In genomic region chr11:100628056-100628455, GRCm38 (mm10) we compare ENCODE assay signal across 21 mouse cellular contexts. TPM values are rescaled to one million over a fixed set of nuclear protein-coding genes. Genes with fewer than 3 reads are reported as not detected.
DNase-seq lines count a peak whose midpoint lies in the region; ATAC-seq and TF ChIP-seq lines count a peak whose summit lies in the region.
"Had no signal": no experiment of that assay in that cellular context is flagged by ENCODE, and none has a peak within 500 bp of the region (broad histone marks: within the 10 kb centered on the region; RNA-seq: fewer than 3 reads in every experiment).

No protein-coding gene starts in this region.

- H3K36me3 ChIP-seq in hindbrain, embryonic 13.5 days: peaks cover 32% of the 10 kb centered on the region
- 0 out of 2 replicates have a peak, but pooled peaks cover 3% of the 10 kb centered on the region for H3K36me3 ChIP-seq in hindbrain, embryonic 11.5 days (ENCODE audit: control insufficient read depth, insufficient read depth, low read length)
- H3K36me3 ChIP-seq in spleen, adult 2 months (ENCODE audit: control insufficient read depth, insufficient read depth, low read length): peaks cover 8% of the 10 kb centered on the region
- peaks cover 18% of the 10 kb centered on the region for H3K36me3 ChIP-seq in hindbrain, postnatal 0 days (ENCODE audit: insufficient read depth, low read length)

- TF ChIP-seq CTCF in spleen, adult 2 months (IDR thresholded peaks at IDR 0.05; ENCODE audit: extremely low read depth, insufficient read depth, insufficient read length, insufficient replicate concordance): no peak
- no peak for TF ChIP-seq CTCF in hindbrain, postnatal 0 days (IDR thresholded peaks at IDR 0.05; ENCODE audit: low read depth)

- DNase-seq in hindbrain, embryonic 11.5 days (ENCODE audit: low spot score): no peak
- no peak for DNase-seq in spleen, adult 2 months (ENCODE audit: low read depth in 1 of 2, low spot score in 2 of 2)
- no peak for DNase-seq in spleen, postnatal 10 days (ENCODE audit: low spot score in 2 of 2)
- DNase-seq in hindbrain, postnatal 0 days (ENCODE audit: low spot score): no peak
- DNase-seq in MN1 (ENCODE audit: low spot score): no peak
- no peak for DNase-seq in gastrocnemius, postnatal 25 days
- DNase-seq: adrenal gland, postnatal 10 days; cerebellum, adult 2 months; heart, postnatal 36 days; kidney, adult 8-10 months; kidney, postnatal 10 days; left cerebral cortex, postnatal 4 days had no signal

- peaks cover 13% of the 10 kb centered on the region for H3K27me3 ChIP-seq in hindbrain, embryonic 13.5 days
- H3K27me3 ChIP-seq in hindbrain, embryonic 11.5 days (ENCODE audit: control insufficient read depth, insufficient read depth, low read length): no peaks in the 10 kb centered on the region
- no peaks in the 10 kb centered on the region for H3K27me3 ChIP-seq in spleen, adult 2 months (ENCODE audit: control insufficient read depth, insufficient read depth, low read length)
- H3K27me3 ChIP-seq in hindbrain, postnatal 0 days (ENCODE audit: insufficient read depth, low read length): no peaks in the 10 kb centered on the region
- H3K27me3 ChIP-seq: limb, embryonic 15.5 days; lung, embryonic 15.5 days; neural tube, embryonic 15.5 days had no signal

- H3K4me3 ChIP-seq in hindbrain, embryonic 13.5 days: no peak overlapping the region
- no peak overlapping the region for H3K4me3 ChIP-seq in hindbrain, embryonic 11.5 days (ENCODE audit: low read depth, low read length)
- no peak overlapping the region for H3K4me3 ChIP-seq in spleen, adult 2 months (ENCODE audit: extremely low read depth, insufficient read depth, insufficient read length)
- H3K4me3 ChIP-seq in hindbrain, postnatal 0 days (ENCODE audit: low read length): no peak overlapping the region
- H3K4me3 ChIP-seq: forebrain, embryonic 13.5 days; heart, embryonic 15.5 days; left cerebral cortex, adult 2 months; limb, embryonic 15.5 days; lung, embryonic 15.5 days; midbrain, embryonic 13.5 days; neural tube, embryonic 15.5 days had no signal

- 90% methylated on average over 5 of the region's 5 CpGs for WGBS in hindbrain, embryonic 13.5 days
- 93% methylated on average over 5 of the region's 5 CpGs for WGBS in hindbrain, embryonic 11.5 days
- WGBS in spleen, adult 2 months: 80% methylated on average over 5 of the region's 5 CpGs
- 88% methylated on average over 5 of the region's 5 CpGs for WGBS in hindbrain, postnatal 0 days

- H3K27ac ChIP-seq in hindbrain, embryonic 13.5 days: peak overlapping the region; percentile 70; the same call in 1 of the 2 replicates
- H3K27ac ChIP-seq in hindbrain, embryonic 11.5 days (ENCODE audit: low read depth, low read length): no peak overlapping the region
- peak overlapping the region; percentile 83; the same call in 1 of the 2 replicates for H3K27ac ChIP-seq in spleen, adult 2 months (ENCODE audit: insufficient read depth, low read length)
- H3K27ac ChIP-seq in hindbrain, postnatal 0 days: 0 out of 2 replicates have a peak overlapping the region, but pooled peaks have one; percentile 66
- H3K27ac ChIP-seq: heart, embryonic 15.5 days; left cerebral cortex, adult 2 months; liver, embryonic 14.5 days; lung, embryonic 15.5 days; neural tube, embryonic 15.5 days had no signal

- H3K9ac ChIP-seq in hindbrain, embryonic 13.5 days: peak overlapping the region; percentile 62; the same call in 1 of the 2 replicates
- H3K9ac ChIP-seq in hindbrain, embryonic 11.5 days (ENCODE audit: low read depth, low read length): no peak overlapping the region
- no peak overlapping the region for H3K9ac ChIP-seq in hindbrain, postnatal 0 days (replicated peaks; ENCODE audit: low read length)
- H3K9ac ChIP-seq: heart, embryonic 15.5 days; limb, embryonic 15.5 days; liver, embryonic 14.5 days; lung, embryonic 15.5 days had no signal

- no peaks in the 10 kb centered on the region for H3K9me3 ChIP-seq in hindbrain, embryonic 13.5 days
- no peaks in the 10 kb centered on the region for H3K9me3 ChIP-seq in hindbrain, embryonic 11.5 days (ENCODE audit: control insufficient read depth, low read length)
- no peaks in the 10 kb centered on the region for H3K9me3 ChIP-seq in hindbrain, postnatal 0 days (ENCODE audit: low read length)
- H3K9me3 ChIP-seq: forebrain, embryonic 13.5 days; heart, embryonic 15.5 days; limb, embryonic 15.5 days; lung, embryonic 15.5 days; midbrain, embryonic 13.5 days; neural tube, embryonic 15.5 days had no signal

- H3K4me2 ChIP-seq in hindbrain, embryonic 13.5 days: no peak overlapping the region
- H3K4me2 ChIP-seq in hindbrain, embryonic 11.5 days (replicated peaks; ENCODE audit: low read depth, low read length): no peak overlapping the region
- H3K4me2 ChIP-seq in hindbrain, postnatal 0 days (ENCODE audit: low read depth, low read length): no peak overlapping the region
- H3K4me2 ChIP-seq: forebrain, embryonic 13.5 days; heart, embryonic 15.5 days; limb, embryonic 15.5 days; lung, embryonic 15.5 days; midbrain, embryonic 13.5 days; neural tube, embryonic 15.5 days had no signal

- TF ChIP-seq POLR2A in spleen, adult 2 months (IDR thresholded peaks at IDR 0.05; ENCODE audit: low read depth, low read length): no peak

- no peak for ATAC-seq in hindbrain, embryonic 13.5 days (ENCODE audit: low FRiP score)
- ATAC-seq in hindbrain, embryonic 11.5 days (ENCODE audit: low FRiP score): no peak
- ATAC-seq in hindbrain, postnatal 0 days: no peak
- ATAC-seq: forebrain, embryonic 13.5 days; midbrain, embryonic 13.5 days had no signal

- H3K4me1 ChIP-seq in hindbrain, embryonic 13.5 days (replicated peaks): peaks cover 38% of the 10 kb centered on the region
- 0 out of 2 replicates have a peak, but pooled peaks cover 2% of the 10 kb centered on the region for H3K4me1 ChIP-seq in hindbrain, embryonic 11.5 days (replicated peaks; ENCODE audit: control insufficient read depth, insufficient read depth, low read length)
- peaks cover 31% of the 10 kb centered on the region; the same call in 1 of the 2 replicates for H3K4me1 ChIP-seq in spleen, adult 2 months (ENCODE audit: control insufficient read depth, insufficient read depth, insufficient read length)
- H3K4me1 ChIP-seq in hindbrain, postnatal 0 days (ENCODE audit: insufficient read depth, low read length): peaks cover 9% of the 10 kb centered on the region; the same call in 1 of the 2 replicates

RNA-seq across cellular contexts. Expression of gene Dnajc7, which starts 8.1 kb away (rescaled TPM):
- polyA plus RNA-seq in hindbrain, embryonic 13.5 days (2015; fragmentation: Nextera tagmentation; extraction: Ambion mirVana): 308 and 315 TPM in 2 replicates
- polyA plus RNA-seq in hindbrain, embryonic 11.5 days (2014; fragmentation: Nextera tagmentation; extraction: Ambion mirVana): 95.3 and 105 TPM in 2 replicates
- 43.9 and 53.7 TPM in 2 replicates for polyA plus RNA-seq in spleen, adult 2 months (2012; rRNA removed)
- total RNA-seq in hindbrain, postnatal 0 days (2014; rRNA removed): 64.6 and 73.8 TPM in 2 replicates
- polyA plus RNA-seq in hindbrain, postnatal 0 days (2015; fragmentation: Nextera tagmentation; extraction: Ambion mirVana): 237 and 246 TPM in 2 replicates
- total RNA-seq in gastrocnemius, postnatal 25 days (2021): 100 to 1,000 TPM; 123 to 126 TPM

RNA-seq across cellular contexts. Expression of gene Nkiras2, which starts 9.0 kb away (rescaled TPM):
- polyA plus RNA-seq in hindbrain, embryonic 13.5 days (2015; fragmentation: Nextera tagmentation; extraction: Ambion mirVana): 110 and 115 TPM in 2 replicates
- polyA plus RNA-seq in hindbrain, embryonic 11.5 days (2014; fragmentation: Nextera tagmentation; extraction: Ambion mirVana): 108 and 109 TPM in 2 replicates
- 39.5 and 48.9 TPM in 2 replicates for polyA plus RNA-seq in spleen, adult 2 months (2012; rRNA removed)
- 125 and 131 TPM in 2 replicates for total RNA-seq in hindbrain, postnatal 0 days (2014; rRNA removed)
- polyA plus RNA-seq in hindbrain, postnatal 0 days (2015; fragmentation: Nextera tagmentation; extraction: Ambion mirVana): 77.5 and 82.1 TPM in 2 replicates
- 10 to 100 TPM; 19.9 to 21.5 TPM for total RNA-seq in gastrocnemius, postnatal 25 days (2021)

RNA-seq across cellular contexts. Expression of gene Cnp, which starts 53.4 kb away (rescaled TPM):
- 34.5 and 37.0 TPM in 2 replicates for polyA plus RNA-seq in hindbrain, embryonic 13.5 days (2015; fragmentation: Nextera tagmentation; extraction: Ambion mirVana)
- polyA plus RNA-seq in hindbrain, embryonic 11.5 days (2014; fragmentation: Nextera tagmentation; extraction: Ambion mirVana): 17.4 and 17.8 TPM in 2 replicates
- polyA plus RNA-seq in spleen, adult 2 months (2012; rRNA removed): 97.4 and 120 TPM in 2 replicates
- 95.3 and 125 TPM in 2 replicates for total RNA-seq in hindbrain, postnatal 0 days (2014; rRNA removed)
- 121 and 146 TPM in 2 replicates for polyA plus RNA-seq in hindbrain, postnatal 0 days (2015; fragmentation: Nextera tagmentation; extraction: Ambion mirVana)
- total RNA-seq in gastrocnemius, postnatal 25 days (2021): 1 to 10 TPM; 8.6 to 9.6 TPM
